Mouse (Mus musculus): ENCODE data around the gene Pnpla5.
"Not testable (repeated sequence)": the region's sequence is repeated elsewhere in the genome, so short reads cannot be mapped to it uniquely, and the experiment has no call there.

Gene Pnpla5

DNA sequence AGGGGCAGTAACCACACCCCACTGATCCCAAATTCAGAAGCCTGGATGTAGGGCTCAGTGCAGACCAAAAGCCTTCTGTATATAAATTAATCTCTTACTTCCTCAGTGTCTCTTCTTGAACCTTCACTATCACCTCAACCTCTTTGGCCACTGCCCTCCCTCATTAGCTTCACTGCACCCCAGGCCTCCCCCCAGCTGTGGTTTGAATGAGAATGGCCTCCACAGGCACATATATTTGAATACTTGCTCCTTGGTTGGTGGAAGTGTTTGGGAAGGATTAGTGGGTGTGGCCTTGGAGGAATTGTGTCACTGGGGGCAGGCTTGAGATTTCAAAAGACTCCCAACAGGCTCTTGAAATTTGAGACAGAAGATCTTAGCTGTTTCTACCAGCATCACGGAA, 6.5 kb downstream of the Pnpla5 start:
- no peak for DNase-seq (ENCODE audit: low spot score in 2 of 2)

DNA sequence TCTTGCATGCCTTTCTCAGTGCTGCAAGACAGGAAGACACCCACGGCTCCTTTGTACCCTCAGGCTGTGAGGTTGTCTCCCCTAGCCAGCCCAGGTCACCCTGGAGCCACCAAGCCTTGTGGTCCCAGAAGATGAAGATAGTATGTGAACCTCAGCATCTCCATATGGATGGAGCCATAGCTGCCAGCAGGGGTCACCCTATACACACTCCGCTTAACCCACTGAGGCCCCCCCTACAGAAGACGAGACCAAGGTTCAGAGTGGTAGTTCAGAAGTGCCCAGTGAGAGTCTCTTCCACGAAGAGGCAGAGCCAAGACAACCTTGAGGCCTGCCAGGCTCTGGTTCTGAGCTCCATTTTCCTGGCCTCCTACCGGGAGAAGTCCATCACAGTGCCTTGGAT, 7.2 kb downstream of the Pnpla5 start:
- DNase-seq (ENCODE audit: low spot score in 2 of 2): no peak

DNA sequence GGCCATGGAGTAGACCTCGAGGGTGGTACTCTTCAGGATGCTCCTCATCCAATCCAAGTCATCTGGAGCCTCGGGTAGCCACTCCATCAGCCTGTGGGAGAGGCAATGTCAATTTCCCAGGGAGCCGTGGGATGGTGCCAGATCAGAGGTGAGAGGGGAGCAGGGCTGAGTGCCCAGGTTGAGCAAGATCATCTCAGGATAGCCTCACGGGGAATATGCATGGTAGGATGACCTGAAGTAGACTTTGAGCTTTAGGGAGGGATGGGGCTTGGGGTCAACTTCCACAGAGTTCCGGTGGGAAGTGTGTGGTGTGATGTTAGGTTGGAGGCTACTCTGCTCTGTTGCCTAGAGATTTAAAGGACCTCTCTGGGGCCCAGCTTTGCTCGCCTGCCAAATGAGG, 9.1 kb downstream of the Pnpla5 start:
- DNase-seq (ENCODE audit: low spot score in 2 of 2): no peak

DNA sequence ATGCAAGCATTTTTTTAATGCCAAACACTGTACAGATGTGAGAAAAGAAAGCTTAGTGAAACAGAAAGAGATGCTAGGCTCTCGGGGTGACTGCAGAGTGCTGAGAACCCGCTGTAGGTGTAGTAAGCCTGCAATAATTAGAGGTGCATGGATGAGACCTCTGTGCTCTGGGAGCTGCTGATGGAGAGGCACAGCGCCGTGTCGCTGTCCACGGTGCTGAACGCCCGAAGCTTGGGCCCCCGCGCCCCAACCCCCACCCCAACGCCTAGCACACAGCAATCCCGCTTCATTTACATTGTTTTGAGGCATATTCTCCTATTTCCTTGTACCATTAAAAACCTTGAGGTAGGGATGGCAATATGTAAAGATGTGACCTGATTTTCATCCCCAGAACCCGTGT, 14.1 kb downstream of the Pnpla5 start:
- no peak for DNase-seq (ENCODE audit: low spot score in 2 of 2)

DNA sequence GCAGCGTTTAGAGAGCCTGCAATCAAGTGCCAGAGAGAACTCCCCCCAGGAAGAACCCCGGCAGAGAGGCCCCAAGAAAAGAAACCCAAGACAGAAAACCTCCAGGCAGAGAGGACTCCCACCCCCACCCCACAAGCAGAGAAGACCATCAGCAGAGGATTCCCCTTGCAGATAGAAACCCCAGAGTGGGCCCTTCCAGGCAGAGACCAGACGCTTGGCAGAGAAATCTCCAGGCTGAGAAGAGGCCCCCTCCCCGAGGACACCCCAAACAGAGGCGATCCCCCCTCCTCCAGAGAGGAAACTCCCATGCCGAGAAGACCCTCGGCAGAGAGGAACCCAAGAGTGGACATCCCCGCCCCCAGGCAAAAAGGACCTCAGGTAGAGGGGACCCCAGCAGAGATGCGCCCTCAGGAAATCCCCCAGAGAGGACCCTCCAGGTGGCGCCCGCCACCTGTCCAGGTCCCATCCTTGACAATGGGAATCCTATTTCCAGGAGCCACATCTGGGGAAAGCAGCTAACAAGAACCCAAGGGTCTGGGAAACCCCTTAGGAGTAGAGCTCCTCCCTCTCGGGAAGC, 17.0 kb downstream of the Pnpla5 start:
- no peak for DNase-seq (ENCODE audit: low spot score in 2 of 2)

DNA sequence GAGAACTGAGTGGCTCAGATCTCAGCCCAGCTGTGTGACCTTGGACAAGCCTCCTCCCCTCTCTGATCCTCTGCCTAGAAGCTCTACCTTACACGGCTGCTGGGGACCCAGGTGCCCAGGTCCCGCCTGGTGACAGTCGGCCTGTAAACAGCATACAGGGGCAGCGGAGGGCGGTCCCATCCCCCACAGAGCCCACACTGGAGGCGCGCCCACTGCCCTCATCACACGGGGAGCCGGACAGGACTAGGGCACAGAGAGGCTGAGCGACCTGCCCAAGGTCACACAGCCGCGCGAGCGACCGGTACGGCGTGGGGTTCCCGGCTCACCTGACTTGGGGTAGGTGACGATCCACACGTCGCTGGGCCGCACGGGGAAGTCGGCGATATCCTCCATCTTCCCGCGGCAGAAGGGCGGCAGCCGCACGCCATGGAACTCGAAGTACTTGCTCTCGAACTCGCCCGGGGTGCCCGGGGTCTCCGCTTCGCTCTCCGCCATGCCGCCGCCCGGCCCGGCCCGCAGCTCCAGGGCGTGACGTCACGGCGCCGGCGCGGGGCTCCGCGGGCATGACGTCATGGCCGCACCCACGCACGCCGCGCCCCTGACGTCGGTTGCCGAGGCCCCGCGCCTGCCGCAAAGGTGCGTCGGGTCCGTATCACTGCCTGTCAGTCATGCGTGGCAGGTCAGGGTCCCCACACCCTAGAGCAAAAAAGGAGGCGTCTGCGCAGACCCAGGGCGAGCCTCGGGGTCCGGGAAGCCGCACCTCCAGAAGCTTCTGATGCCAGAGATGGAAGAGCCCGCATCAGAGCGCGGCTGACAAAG, 17.7 kb downstream of the Pnpla5 start, which contains the start of gene Sult4a1:
Gene Sult4a1 (minus strand): TSS at position 650 of the 819 bp plus-strand sequence.
- no peak for DNase-seq (ENCODE audit: low spot score in 2 of 2)

DNA sequence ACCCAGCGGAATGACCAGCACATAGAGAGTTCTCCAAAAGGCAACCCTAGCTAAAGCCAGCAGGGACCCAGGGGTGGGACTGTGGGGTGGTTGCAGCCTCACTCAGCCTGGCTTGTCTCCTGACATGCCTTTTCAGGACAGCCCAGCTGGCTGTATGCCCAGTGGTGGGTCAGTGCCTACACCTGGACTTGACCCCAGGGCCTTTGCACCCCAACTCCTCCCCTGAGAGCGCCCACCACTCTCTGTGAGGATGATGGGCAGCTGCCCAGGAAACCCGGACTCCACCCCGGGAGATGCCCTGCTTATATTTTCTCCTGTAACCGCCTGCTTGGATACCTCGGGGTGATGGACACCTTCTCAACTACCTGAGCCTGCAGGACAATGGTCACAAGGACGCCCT, 18.3 kb downstream of the Pnpla5 start:
- DNase-seq (ENCODE audit: low spot score in 2 of 2): no peak

DNA sequence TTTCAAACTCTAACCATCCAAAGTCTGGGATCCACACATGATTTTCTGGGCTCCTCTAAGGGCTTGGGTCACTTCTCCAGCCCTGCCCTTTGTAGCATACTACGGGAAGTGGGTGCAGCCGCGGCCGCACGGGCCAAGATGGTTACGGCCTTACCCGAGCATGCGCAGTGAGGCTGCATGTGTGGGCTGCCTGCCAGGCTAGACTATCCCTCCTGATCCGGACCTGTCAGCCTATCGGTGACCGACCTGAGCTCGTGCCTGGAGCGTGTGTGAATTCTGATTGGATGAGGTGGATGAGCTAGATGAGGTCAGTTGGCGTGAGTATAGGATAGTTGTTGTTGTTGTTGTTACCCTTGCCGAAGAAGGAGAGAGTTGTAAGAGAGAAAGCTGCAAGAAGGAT, 25.4 kb downstream of the Pnpla5 start:
- DNase-seq (ENCODE audit: low spot score in 2 of 2): not testable (repeated sequence)

DNA sequence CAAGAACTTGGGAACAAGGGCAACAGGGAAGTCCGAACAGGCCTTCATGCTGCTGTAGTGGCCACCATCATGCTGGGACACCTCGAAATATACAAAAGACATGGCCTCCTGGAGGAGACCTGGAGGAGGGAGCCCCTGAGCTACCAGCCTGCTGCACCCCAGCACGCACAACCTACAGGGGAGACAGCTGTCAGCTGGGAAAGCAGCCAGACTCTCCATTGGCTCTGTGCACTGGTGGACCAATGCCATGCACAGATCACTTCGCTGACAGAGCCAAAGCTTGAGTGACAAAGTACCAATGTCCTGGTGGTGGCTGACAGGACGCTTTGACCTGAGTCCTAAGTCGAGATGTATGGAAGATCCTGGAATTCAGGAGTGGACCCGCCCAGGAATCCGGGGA, 26.9 kb downstream of the Pnpla5 start:
- no peak for DNase-seq (ENCODE audit: low spot score in 2 of 2)

DNA sequence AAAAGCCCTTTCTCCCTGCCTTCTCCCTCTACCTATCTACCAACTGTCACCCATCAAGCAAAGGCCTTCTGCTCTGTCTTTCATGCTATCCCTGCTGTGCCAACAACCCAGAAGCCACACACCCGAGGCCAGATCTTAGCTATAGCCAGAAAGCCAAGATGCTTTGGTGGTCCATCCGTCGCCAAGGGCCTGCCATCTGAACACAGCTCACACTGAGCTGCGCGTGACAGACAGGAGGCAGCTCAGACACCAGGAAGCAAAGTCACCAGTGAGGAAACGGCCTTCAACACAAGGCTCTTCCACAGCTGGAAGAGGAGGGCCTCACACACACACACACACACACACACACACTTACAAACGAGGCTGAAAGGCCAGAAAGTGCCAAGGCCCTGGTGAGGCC, 28.1 kb downstream of the Pnpla5 start:
- no peak for DNase-seq (ENCODE audit: low spot score in 2 of 2)

DNA sequence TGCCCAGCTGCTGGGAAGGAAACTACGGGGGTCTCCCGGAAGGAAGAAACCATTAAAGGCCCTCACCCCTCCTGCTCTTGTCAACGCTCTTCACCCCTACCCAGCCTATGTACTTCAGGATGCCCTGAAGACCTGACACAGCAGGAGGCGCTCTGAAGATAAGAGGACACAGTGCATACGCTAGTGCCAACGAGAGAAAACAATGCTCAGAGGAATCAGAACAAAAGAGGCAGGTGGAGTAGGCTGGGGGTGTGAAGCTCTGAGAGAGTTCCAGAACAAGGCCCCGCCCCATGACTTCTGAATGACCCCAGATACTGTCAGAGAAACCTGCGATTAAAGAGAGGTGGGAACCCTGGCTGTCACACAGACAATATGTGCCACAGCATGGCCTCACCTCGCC, 36.2 kb downstream of the Pnpla5 start:
- DNase-seq (ENCODE audit: low spot score in 2 of 2): no peak

DNA sequence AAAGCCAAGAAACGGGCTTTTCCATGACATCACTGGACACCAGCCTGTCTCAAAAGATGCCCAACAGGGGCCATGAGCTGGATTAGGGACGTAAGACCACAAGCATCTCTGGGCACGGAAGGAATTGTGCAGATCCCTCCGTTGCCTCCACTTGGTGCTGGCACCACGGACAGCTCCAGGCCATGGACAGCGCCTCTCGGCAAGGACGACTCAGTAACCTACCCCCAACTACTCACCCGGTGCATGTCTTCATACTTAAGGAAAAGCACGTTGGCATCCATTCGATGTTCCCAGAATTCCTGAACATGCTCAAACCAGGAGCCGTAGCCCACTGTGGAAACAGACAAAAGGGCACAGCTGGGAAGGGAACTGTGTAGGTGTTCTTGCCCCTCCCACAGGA, 36.6 kb downstream of the Pnpla5 start:
- DNase-seq (ENCODE audit: low spot score in 2 of 2): no peak

DNA sequence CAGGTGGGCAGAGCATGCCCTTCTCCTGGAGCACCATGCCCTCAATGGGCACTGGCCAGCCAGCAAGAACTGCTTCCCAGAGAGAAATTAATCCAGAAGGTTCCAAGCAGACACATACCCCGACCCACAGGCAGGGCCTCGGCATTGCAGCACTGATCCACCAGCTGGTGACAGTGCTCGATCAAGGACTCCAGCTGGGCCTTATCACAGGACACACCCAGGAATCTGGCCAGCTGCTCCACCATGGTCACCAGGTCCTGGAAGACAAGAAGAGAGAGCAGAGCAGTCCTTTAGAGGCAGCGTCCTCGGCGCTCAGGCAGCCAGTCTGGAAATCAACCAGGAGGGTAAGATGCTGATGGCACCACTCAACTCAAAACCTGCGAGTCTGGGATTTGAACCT, 42.9 kb downstream of the Pnpla5 start:
- no peak for DNase-seq (ENCODE audit: low spot score in 2 of 2)

DNA sequence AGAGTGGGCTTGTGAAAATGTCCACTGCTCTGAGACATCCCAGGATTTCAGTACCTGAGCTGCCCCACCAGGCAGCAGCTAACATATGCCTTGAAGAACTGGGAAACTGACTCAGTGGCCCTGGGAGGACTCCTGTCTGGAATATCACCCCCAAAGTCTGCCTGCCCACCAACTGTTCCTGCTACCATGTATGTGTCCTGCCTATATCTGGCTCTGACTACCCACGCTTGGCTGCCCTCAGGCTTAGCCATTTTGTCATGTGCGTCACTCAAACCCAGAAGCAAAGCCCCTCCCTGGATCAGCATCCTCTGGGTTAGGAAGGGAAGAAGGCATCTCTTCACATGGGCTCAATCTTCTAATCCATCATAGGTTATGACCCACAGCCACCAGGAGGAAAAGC, 43.5 kb downstream of the Pnpla5 start:
- DNase-seq (ENCODE audit: low spot score in 2 of 2): no peak

DNA sequence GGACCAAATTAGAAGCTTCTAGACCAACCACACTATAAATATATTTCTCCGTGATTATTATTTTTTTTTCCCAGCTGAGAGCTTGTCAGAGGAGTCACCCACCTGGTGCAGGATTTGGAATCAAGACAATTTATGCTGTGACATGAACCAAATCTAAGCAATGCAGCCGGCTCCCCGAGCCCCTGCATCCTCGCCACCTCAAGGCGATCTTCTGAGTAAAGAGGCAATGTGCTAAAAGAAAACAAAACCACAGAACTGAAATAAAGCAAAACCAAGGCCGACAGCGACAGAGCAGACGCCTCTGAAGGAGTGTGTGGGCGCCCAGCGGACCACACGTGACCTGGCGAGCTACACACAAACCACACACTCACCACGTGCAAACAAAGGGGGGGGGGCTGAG, 44.3 kb downstream of the Pnpla5 start:
- no peak for DNase-seq (ENCODE audit: low spot score in 2 of 2)

DNA sequence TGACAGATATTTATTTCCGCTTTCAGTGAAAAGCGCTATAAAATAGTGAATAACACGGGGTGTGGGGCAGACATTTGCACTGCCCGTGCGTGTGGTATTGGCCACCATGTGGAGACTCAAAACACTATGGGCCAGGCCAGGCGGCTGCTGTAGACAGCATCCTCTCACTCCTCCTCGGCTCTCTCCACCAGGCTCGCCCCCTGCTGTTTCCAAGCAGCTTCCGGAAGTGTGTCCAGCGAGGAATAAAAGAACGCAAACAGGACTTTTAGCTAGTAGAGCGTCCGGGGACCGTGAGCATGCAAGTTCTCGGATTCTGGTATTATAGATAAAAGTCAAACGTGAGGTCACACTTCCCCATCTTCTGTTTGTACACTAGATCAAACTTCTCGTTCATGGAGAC, 45.8 kb downstream of the Pnpla5 start:
- no peak for DNase-seq (ENCODE audit: low spot score in 2 of 2)

DNA sequence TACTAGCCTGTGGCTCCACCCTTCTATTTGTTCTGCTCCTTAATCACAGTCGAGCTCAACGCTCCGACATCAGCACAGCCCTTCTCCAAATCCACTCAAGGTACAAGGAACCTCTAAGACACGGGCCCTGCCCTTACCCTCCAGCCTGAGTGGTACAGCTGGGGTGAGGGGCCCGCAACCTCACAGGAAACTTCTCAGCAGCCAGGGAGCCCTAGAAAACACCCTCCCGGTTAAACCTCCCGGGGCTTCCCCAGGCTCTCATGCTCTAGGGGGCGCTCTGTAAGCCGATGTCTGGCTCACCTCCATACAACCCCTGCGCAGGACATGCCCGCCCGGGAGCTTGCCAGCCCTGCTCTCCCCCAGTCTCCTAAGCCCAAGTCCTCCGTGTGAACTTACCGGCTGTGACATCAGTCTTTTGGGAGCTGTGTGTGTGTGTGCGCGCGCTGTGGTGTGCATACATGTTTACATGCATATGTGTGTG, 48.2 kb downstream of the Pnpla5 start:
- DNase-seq (ENCODE audit: low spot score in 2 of 2): no peak

DNA sequence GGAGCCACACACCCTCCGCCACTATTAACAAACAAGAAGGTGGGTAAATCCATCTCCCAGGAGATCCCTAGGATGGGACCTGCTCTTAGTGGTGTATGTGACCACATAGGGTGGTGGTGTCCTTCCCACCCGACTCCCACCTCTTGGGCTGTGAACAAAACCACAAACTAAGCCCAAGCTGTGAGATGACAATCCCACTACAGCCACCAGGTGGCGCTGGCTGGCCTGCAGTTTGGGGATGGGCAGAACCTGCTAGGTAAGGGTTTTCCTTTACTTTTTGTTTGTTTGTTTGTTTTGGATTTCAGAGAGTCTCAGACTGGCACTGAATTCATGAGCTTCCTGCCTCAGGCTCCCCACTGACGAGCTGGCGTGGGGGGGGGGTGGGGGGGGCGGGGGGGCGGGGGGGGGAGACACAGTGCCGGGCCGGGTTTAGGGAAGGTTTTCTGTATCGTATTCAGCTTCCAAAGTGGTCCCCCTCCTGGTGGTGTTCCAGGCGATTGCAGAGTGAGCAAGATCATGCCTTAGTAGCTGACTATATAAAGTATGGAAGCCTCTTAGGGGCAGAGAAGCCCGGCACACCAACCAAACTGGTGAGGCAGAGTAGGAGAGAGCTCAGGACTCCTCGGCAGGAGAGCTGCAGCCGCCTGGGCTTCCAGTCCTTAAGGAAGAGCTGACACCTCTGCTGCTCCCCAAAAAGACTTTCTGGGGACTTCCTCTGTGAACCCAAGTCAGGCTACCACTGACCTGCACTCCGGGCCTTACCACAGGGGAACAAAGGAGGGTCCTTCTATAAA, 48.9 kb downstream of the Pnpla5 start:
- peak in 1 of 2 experiments; percentile 31 for DNase-seq (ENCODE audit: low spot score in 2 of 2)

DNA sequence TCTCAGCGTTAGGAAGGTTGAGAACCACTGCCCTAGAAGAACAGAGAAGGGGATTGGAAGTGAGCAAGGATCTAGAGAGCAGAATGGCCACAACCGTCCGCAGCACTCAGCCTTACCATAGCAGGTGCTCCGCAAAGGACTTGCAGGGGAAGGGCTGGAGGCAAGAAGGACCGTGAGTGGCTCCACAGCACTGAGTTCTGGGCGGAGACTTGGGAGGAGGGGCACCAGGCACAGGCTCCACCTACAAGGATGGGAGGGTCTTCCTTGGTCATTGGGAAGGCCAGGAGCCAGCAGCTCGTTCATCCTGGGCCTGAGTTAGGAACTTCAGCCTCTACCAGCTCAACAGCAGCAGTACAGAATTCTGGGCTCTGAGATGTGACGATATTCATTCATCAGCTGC, 49.9 kb downstream of the Pnpla5 start:
- no peak for DNase-seq (ENCODE audit: low spot score in 2 of 2)

DNA sequence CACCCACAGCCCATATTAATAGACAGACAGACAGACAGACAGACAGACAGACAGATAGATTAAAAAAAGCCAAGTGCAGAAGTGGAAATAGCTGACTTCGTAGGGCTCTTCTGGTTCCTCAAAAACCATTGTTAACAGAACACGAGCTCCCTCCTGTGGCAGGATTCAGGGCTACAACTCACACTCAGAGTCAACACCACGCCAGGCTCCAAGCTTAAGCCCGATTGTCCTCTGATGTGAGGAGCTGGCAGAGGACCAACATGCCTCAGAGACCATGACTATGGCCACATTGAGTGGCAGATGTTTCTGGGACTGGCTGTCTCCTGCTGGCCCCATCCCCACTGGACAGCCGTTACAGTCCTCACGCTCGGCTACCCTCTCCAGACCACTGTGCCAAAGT, 50.7 kb downstream of the Pnpla5 start:
- peak in 1 of 2 experiments; percentile 16 for DNase-seq (ENCODE audit: low spot score in 2 of 2)

DNA sequence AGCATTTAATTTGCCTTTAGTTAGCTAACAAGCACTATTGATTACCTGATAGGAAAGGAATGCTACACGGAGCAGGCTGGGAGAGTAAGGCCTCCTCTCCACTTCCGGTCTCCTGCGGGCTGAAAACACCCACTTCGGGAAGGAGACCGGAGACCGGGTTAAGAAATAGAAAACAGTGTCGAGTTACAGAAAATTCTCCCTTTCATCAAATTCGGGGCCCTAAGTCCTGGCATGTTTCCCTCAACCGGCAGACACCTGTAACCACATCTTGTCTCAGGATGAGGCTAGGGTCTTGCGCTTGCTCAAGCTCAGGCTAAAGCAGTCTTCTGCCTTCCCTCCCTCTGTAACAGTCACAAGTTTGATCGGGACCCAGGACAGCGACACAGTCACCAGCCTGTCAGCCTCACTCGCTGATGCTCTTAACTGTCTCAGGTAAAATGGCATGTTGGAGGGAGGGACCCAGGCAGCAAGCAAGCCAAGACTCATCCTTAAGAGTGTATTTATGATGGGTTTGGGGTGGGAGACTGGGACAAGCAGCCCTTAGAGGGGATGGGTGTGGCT, 52.8 kb downstream of the Pnpla5 start:
- no peak for DNase-seq (ENCODE audit: low spot score in 2 of 2)

DNA sequence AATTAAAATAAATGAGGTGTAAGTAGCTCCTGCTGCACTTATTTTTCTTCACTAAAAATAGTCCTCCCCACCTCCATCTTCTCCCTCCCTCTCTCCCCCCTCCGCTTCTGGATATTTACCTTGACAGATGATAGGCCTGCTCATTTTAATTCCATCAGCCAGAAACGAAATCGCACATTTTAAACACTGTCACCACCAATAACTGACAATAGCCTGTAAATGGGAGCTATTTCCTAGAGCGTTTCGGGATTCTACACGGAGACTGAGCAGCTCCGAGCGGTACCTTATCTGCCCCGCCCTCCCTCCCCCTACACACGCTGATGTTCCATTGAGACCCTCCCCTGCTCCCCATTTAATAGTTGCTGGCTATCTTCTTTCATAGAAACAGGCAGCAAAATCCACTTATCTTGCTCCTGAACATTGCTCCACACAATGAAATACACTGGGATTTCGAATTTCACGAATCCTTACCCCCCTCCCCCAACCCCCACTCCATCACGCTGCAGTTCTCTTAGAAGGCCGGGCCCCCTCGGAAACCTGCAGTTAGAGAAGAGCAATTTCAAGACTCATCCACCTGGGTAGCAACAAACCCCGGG, 53.4 kb downstream of the Pnpla5 start:
- no peak for DNase-seq (ENCODE audit: low spot score in 2 of 2)

Data from spleen, postnatal 14 days (tissue).